Mouse (Mus musculus): ENCODE results near the gene Tiparp. TPM values are rescaled to one million over a fixed set of nuclear protein-coding genes. Genes with fewer than 3 reads are reported as not detected.

Tiparp gene
- polyA plus RNA-seq, 1 experiment from 2014 or later = 33.9 TPM

- no peaks in the 10 kb centered on the region for H3K36me3 ChIP-seq
- no peak overlapping the region for H3K4me3 ChIP-seq
- peaks cover 21% of the 10 kb centered on the region for H3K4me1 ChIP-seq
- H3K9ac ChIP-seq (replicated peaks) = no peak overlapping the region
- ATAC-seq (replicated peaks) = no peak
- WGBS = 42% methylated on average over 9 of the region's 9 CpGs
- H3K4me2 ChIP-seq (replicated peaks) = no peak overlapping the region
- H3K27me3 ChIP-seq = no peaks in the 10 kb centered on the region
- H3K27ac ChIP-seq (replicated peaks) = no peak overlapping the region
- no peaks in the 10 kb centered on the region for H3K9me3 ChIP-seq
Measured at GRCm38 (mm10) chr3:65565632-65566300, 37.6 kb downstream of the Tiparp start.

DNA sequence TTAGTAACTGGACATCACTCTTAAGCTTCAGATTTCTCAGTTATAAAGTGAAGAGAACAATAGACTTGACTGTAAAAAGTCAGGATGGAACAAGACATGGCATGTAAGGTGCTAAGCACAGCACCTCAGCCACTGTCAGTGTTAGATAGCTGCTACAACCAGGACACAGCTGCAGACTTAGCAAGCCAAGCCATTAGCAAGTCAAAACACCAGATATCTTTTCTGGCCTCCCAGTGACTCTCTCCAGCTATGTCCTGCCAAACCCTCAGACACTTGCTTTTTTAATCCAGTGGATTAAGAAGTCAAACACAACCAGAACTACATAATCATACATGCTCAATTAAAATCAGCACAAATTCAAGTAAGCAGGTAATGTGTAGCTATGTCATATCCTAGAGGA, 41.7 kb downstream of the Tiparp start:
- ATAC-seq (replicated peaks) = no peak
- no peak overlapping the region for H3K27ac ChIP-seq (replicated peaks)
- no peaks in the 10 kb centered on the region for H3K36me3 ChIP-seq
- no peaks in the 10 kb centered on the region for H3K9me3 ChIP-seq
- no peak overlapping the region for H3K9ac ChIP-seq (replicated peaks)
- peaks cover 14% of the 10 kb centered on the region; the same call in 1 of the 2 replicates for H3K4me1 ChIP-seq
- H3K27me3 ChIP-seq = no peaks in the 10 kb centered on the region
- no peak overlapping the region for H3K4me2 ChIP-seq (replicated peaks)
- no peak overlapping the region for H3K4me3 ChIP-seq

- no peak for ATAC-seq (replicated peaks)
- Histone ChIP-seq H3K9me3 (no peaks in the 10 kb centered on the region), H3K9ac (replicated peaks) (no peak overlapping the region)
Measured at GRCm38 (mm10) chr3:65573516-65573915, 45.3 kb downstream of the Tiparp start.

DNA sequence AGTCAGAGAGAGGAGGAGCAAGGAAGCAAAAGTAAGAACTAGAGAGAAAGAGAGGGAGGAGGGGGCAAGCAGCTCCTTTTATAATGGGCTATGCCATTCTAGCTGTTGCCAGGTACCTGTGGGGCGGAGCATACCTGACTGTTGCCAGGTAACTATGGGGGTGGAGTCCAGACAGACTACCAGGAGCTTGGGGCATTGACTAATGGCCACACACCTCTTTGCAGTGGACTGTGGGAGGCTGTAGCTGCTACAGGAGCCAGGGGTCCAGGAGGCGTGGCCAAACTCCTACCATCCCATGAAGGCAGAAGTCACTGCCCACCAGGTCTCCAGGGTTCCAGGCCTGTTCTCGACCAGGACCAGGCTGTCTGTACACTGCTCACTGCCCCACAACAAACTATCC, 49.4 kb downstream of the Tiparp start:
- no peak for ATAC-seq (replicated peaks)
- no peaks in the 10 kb centered on the region for H3K4me1 ChIP-seq
- no peaks in the 10 kb centered on the region for H3K36me3 ChIP-seq
- no peak overlapping the region for H3K4me3 ChIP-seq
- no peaks in the 10 kb centered on the region for H3K9me3 ChIP-seq
- 87% methylated on average over 3 of the region's 3 CpGs for WGBS
- H3K27ac ChIP-seq (replicated peaks) = no peak overlapping the region
- no peak overlapping the region for H3K9ac ChIP-seq (replicated peaks)
- no peaks in the 10 kb centered on the region for H3K27me3 ChIP-seq
- no peak overlapping the region for H3K4me2 ChIP-seq (replicated peaks)

More at GRCm38 (mm10) chr3:65573516-65573915, 45.3 kb downstream of the Tiparp start:
- Histone ChIP-seq H3K4me2 (replicated peaks) (no peak overlapping the region), H3K27me3 (no peaks in the 10 kb centered on the region), H3K4me3 (no peak overlapping the region), H3K4me1 (no peaks in the 10 kb centered on the region), H3K36me3 (no peaks in the 10 kb centered on the region), H3K27ac (replicated peaks) (no peak overlapping the region)
- 33% methylated on average over 3 of the region's 3 CpGs for WGBS

- Histone ChIP-seq H3K9me3 (no peaks in the 10 kb centered on the region; the same call in 1 of the 2 replicates), H3K27ac (replicated peaks) (no peak overlapping the region), H3K27me3 (no peaks in the 10 kb centered on the region), H3K4me2 (replicated peaks) (no peak overlapping the region), H3K9ac (replicated peaks) (no peak overlapping the region), H3K36me3 (no peaks in the 10 kb centered on the region), H3K4me1 (no peaks in the 10 kb centered on the region), H3K4me3 (no peak overlapping the region)
- no peak for ATAC-seq (replicated peaks)
- 81% methylated on average over 12 of the region's 12 CpGs for WGBS
Measured at GRCm38 (mm10) chr3:65579260-65579921, 51.2 kb downstream of the Tiparp start.

DNA sequence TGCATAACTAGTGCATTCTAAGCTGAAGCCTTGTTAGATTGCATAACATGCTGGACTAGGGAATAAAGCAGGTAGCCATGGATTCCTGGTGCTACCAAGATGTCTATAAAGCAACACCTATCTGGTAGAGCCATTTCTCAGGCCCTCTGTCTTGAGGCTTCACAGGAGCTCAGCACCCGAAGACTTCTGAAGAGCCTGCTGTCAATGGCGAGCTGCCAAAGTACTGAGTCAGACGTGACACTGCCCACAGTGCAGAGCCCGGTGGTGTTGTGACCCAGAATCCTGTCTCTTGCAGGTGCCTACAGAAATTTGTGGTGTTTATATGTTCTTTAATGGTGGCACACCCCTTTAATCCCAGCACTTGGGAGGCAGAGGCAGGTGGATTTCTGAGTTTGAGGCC, 53.4 kb downstream of the Tiparp start:
- WGBS = 77% methylated on average over 4 of the region's 4 CpGs

GRCm38 (mm10) chr3:65584329-65584728, 56.1 kb downstream of the Tiparp start:
- Histone ChIP-seq H3K4me2 (replicated peaks) (no peak overlapping the region), H3K4me3 (no peak overlapping the region), H3K9me3 (no peaks in the 10 kb centered on the region; the same call in 1 of the 2 replicates), H3K27ac (replicated peaks) (no peak overlapping the region), H3K9ac (replicated peaks) (no peak overlapping the region), H3K36me3 (no peaks in the 10 kb centered on the region), H3K27me3 (no peaks in the 10 kb centered on the region), H3K4me1 (peaks cover 21% of the 10 kb centered on the region)
- no peak for ATAC-seq (replicated peaks)
- WGBS = 84% methylated on average over 1 of the region's 1 CpGs

More for the DNA sequence above, 53.4 kb downstream of the Tiparp start:
- no peak overlapping the region for H3K9ac ChIP-seq (replicated peaks)
- ATAC-seq (replicated peaks) = no peak
- H3K4me2 ChIP-seq (replicated peaks) = no peak overlapping the region
- H3K4me3 ChIP-seq = no peak overlapping the region
- H3K4me1 ChIP-seq = peaks cover 12% of the 10 kb centered on the region
- no peaks in the 10 kb centered on the region; the same call in 1 of the 2 replicates for H3K9me3 ChIP-seq
- no peak overlapping the region for H3K27ac ChIP-seq (replicated peaks)
- H3K27me3 ChIP-seq = no peaks in the 10 kb centered on the region
- no peaks in the 10 kb centered on the region for H3K36me3 ChIP-seq

DNA sequence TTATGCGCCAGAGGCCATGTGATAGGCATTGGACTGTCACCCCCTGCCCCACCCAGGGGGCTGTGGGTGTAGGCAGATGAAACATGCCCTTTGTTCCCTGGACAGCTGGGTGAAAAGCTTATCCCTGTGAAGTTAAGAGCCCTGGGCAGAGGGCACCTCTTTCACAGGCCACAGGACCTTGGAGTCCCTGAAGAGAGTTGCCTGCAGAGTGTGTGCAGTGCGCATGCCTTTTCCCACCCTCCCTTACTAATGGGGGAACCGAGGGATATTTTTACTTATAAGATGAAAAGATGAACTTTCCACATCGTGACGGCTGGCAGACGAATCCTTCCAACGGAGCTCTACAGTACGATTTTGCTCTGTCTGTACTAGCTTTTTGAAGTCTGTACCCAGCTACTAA, 57.1 kb downstream of the Tiparp start:
- no peak overlapping the region for H3K9ac ChIP-seq (replicated peaks)
- 58% methylated on average over 8 of the region's 8 CpGs for WGBS
- H3K4me2 ChIP-seq (replicated peaks) = no peak overlapping the region
- H3K27ac ChIP-seq (replicated peaks) = no peak overlapping the region
- H3K4me3 ChIP-seq = no peak overlapping the region
- no peaks in the 10 kb centered on the region for H3K27me3 ChIP-seq
- H3K9me3 ChIP-seq = no peaks in the 10 kb centered on the region; the same call in 1 of the 2 replicates
- ATAC-seq (replicated peaks) = no peak; the same call in 1 of the 2 replicates
- H3K4me1 ChIP-seq = peaks cover 21% of the 10 kb centered on the region
- no peaks in the 10 kb centered on the region for H3K36me3 ChIP-seq

- peak; percentile 51; the same call in 1 of the 2 replicates for ATAC-seq (replicated peaks)
- peak overlapping the region; percentile 33; the same call in 1 of the 2 replicates for H3K9ac ChIP-seq (replicated peaks)
Measured at GRCm38 (mm10) chr3:65585823-65586482, 57.7 kb downstream of the Tiparp start.

GRCm38 (mm10) chr3:65586483-65586905, 58.3 kb downstream of the Tiparp start:
- H3K9me3 ChIP-seq = no peaks in the 10 kb centered on the region; the same call in 1 of the 2 replicates
- peak overlapping the region; percentile 46 for H3K4me2 ChIP-seq (replicated peaks)
- H3K9ac ChIP-seq (replicated peaks) = peak overlapping the region; percentile 33; the same call in 1 of the 2 replicates
- H3K27ac ChIP-seq (replicated peaks) = no peak overlapping the region
- H3K4me3 ChIP-seq = peak overlapping the region; percentile 31
- no peaks in the 10 kb centered on the region for H3K36me3 ChIP-seq
- peak; percentile 89 for ATAC-seq (replicated peaks)
- no peaks in the 10 kb centered on the region for H3K27me3 ChIP-seq
- under 1% methylated on average over 16 of the region's 16 CpGs for WGBS
- H3K4me1 ChIP-seq = peaks cover 21% of the 10 kb centered on the region

More at GRCm38 (mm10) chr3:65585823-65586482, 57.7 kb downstream of the Tiparp start:
- Histone ChIP-seq H3K36me3 (no peaks in the 10 kb centered on the region), H3K27me3 (no peaks in the 10 kb centered on the region), H3K4me3 (peak overlapping the region; percentile 31), H3K4me2 (replicated peaks) (peak overlapping the region; percentile 46), H3K27ac (replicated peaks) (no peak overlapping the region), H3K9me3 (no peaks in the 10 kb centered on the region; the same call in 1 of the 2 replicates), H3K4me1 (peaks cover 21% of the 10 kb centered on the region)
- WGBS = 23% methylated on average over 16 of the region's 16 CpGs

GRCm38 (mm10) chr3:65586966-65587365, 58.8 kb downstream of the Tiparp start:
- no peak overlapping the region; the same call in 1 of the 2 replicates for H3K4me2 ChIP-seq (replicated peaks)
- ATAC-seq (replicated peaks) = no peak
- no peak overlapping the region for H3K27ac ChIP-seq (replicated peaks)

DNA sequence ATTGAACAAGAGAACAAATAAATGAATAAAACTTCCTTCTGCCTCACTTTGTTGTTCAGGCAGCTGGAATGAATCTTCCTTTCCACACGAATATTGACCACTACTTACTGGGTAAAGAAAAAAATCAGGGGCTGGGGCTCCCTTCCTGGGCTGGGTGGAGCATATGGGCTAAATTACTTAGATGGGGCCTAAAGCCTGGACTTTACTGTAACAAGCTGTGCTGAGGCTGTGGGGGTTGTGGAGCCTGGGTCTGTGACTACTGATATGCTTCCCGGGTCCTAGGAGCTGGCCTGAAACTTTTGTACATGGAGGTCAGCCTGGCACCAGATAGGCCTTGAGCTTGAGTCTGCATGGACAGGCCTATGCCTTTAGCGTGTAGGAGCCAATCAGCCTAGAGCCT, 60.2 kb downstream of the Tiparp start:
- Histone ChIP-seq H3K4me2 (replicated peaks) (no peak overlapping the region), H3K9ac (replicated peaks) (no peak overlapping the region), H3K4me3 (no peak overlapping the region), H3K27me3 (no peaks in the 10 kb centered on the region), H3K27ac (replicated peaks) (no peak overlapping the region), H3K4me1 (peaks cover 21% of the 10 kb centered on the region), H3K36me3 (no peaks in the 10 kb centered on the region), H3K9me3 (no peaks in the 10 kb centered on the region)
- ATAC-seq (replicated peaks) = no peak
- 69% methylated on average over 3 of the region's 3 CpGs for WGBS

More at GRCm38 (mm10) chr3:65586966-65587365, 58.8 kb downstream of the Tiparp start:
- H3K9ac ChIP-seq (replicated peaks) = 0 out of 2 replicates have a peak overlapping the region, but pooled peaks have one; percentile 33
- no peaks in the 10 kb centered on the region for H3K27me3 ChIP-seq
- H3K36me3 ChIP-seq = no peaks in the 10 kb centered on the region
- peak overlapping the region; percentile 31; the same call in 1 of the 2 replicates for H3K4me3 ChIP-seq
- H3K9me3 ChIP-seq = no peaks in the 10 kb centered on the region; the same call in 1 of the 2 replicates
- WGBS = 31% methylated on average over 2 of the region's 2 CpGs
- H3K4me1 ChIP-seq = peaks cover 21% of the 10 kb centered on the region
